11 mouse cellular contexts compared by ENCODE assay signal in genomic region chr1:38503431-38504089, GRCm38 (mm10).
A peak's percentile ranks its signal among the peaks of the same experiment; 100 is the strongest.
DNase-seq lines count a peak whose midpoint lies in the region; ATAC-seq lines count a peak whose summit lies in the region.
"Had no signal": no experiment of that assay in that cellular context is flagged by ENCODE, and none has a peak within 500 bp of the region (broad histone marks: within the 10 kb centered on the region; RNA-seq: fewer than 3 reads in every experiment).

No protein-coding gene starts in this region.

- no peak for DNase-seq in kidney, adult 8-10 months
- peak; percentile 8 for DNase-seq in c-Kit-negative CD71-positive TER-119-positive erythroid progenitor cells, embryonic 14.5 days (ENCODE audit: low read depth, low spot score)
- DNase-seq in hindbrain, embryonic 14.5 days (ENCODE audit: low spot score) = peak; percentile 52
- no peak for DNase-seq in ovary, postnatal 36 days (ENCODE audit: low spot score)
- no peak for DNase-seq in adrenal gland, adult (ENCODE audit: inconsistent age in 2 of 2, low spot score in 1 of 2)
- DNase-seq in B cell, adult 2 months = no peak
- DNase-seq: cerebellum, postnatal 25 days; right cerebral cortex, adult 18-20 months had no signal

- no peaks in the 10 kb centered on the region for H3K9me3 ChIP-seq in kidney, embryonic 15.5 days (replicated peaks)
- H3K9me3 ChIP-seq in hindbrain, embryonic 14.5 days (ENCODE audit: control insufficient read depth, low read length) = no peaks in the 10 kb centered on the region
- no peaks in the 10 kb centered on the region for H3K9me3 ChIP-seq in neural tube, embryonic 13.5 days

- no peaks in the 10 kb centered on the region for H3K36me3 ChIP-seq in kidney, embryonic 15.5 days
- H3K36me3 ChIP-seq in hindbrain, embryonic 14.5 days (replicated peaks; ENCODE audit: control insufficient read depth, insufficient read depth) = no peaks in the 10 kb centered on the region
- no peaks in the 10 kb centered on the region for H3K36me3 ChIP-seq in neural tube, embryonic 13.5 days

- no peak overlapping the region for H3K4me2 ChIP-seq in kidney, embryonic 15.5 days
- H3K4me2 ChIP-seq in hindbrain, embryonic 14.5 days (replicated peaks) = no peak overlapping the region
- H3K4me2 ChIP-seq in neural tube, embryonic 13.5 days = no peak overlapping the region

- H3K9ac ChIP-seq in kidney, embryonic 15.5 days = no peak overlapping the region
- no peak overlapping the region for H3K9ac ChIP-seq in hindbrain, embryonic 14.5 days
- no peak overlapping the region for H3K9ac ChIP-seq in neural tube, embryonic 13.5 days

- 0 out of 2 replicates have a peak, but pooled peaks have one; percentile 22 for ATAC-seq in kidney, embryonic 15.5 days (replicated peaks; ENCODE audit: low FRiP score)
- peak; percentile 48; the same call in 1 of the 2 replicates for ATAC-seq in hindbrain, embryonic 14.5 days (ENCODE audit: low FRiP score)
- ATAC-seq in neural tube, embryonic 13.5 days (ENCODE audit: low read depth) = peak; percentile 47; the same call in 1 of the 2 replicates
- ATAC-seq: intestine, postnatal 0 days had no signal

- H3K27ac ChIP-seq in kidney, embryonic 15.5 days = no peak overlapping the region
- H3K27ac ChIP-seq in hindbrain, embryonic 14.5 days = no peak overlapping the region; the same call in 1 of the 2 replicates
- H3K27ac ChIP-seq in neural tube, embryonic 13.5 days (replicated peaks) = peak overlapping the region; percentile 74

- H3K4me3 ChIP-seq in kidney, embryonic 15.5 days (replicated peaks) = no peak overlapping the region
- H3K4me3 ChIP-seq in hindbrain, embryonic 14.5 days (replicated peaks; ENCODE audit: low read length) = no peak overlapping the region
- H3K4me3 ChIP-seq in neural tube, embryonic 13.5 days = no peak overlapping the region

- WGBS in kidney, embryonic 15.5 days = 86% methylated on average over 13 of the region's 13 CpGs
- 55% methylated on average over 13 of the region's 13 CpGs for WGBS in hindbrain, embryonic 14.5 days
- 65% methylated on average over 13 of the region's 13 CpGs for WGBS in neural tube, embryonic 13.5 days

- H3K4me1 ChIP-seq in kidney, embryonic 15.5 days = peaks cover 25% of the 10 kb centered on the region
- H3K4me1 ChIP-seq in hindbrain, embryonic 14.5 days (replicated peaks; ENCODE audit: control insufficient read depth, insufficient read depth, low read length) = peaks cover 18% of the 10 kb centered on the region
- peaks cover 66% of the 10 kb centered on the region for H3K4me1 ChIP-seq in neural tube, embryonic 13.5 days (replicated peaks)

- no peaks in the 10 kb centered on the region for H3K27me3 ChIP-seq in kidney, embryonic 15.5 days
- H3K27me3 ChIP-seq in hindbrain, embryonic 14.5 days (ENCODE audit: control insufficient read depth, insufficient read depth, low read length) = no peaks in the 10 kb centered on the region
- H3K27me3 ChIP-seq in neural tube, embryonic 13.5 days = no peaks in the 10 kb centered on the region

Comparison
In these comparisons a context has a peak if more than half of its experiments do, and no peak if none do; other contexts are left out.
1. DNase-seq: peak in c-Kit-negative CD71-positive TER-119-positive erythroid progenitor cells, embryonic 14.5 days (single experiment) and hindbrain, embryonic 14.5 days (single experiment); none in kidney, adult 8-10 months (0 of 2), ovary, postnatal 36 days (single experiment), adrenal gland, adult (0 of 2) and B cell, adult 2 months (0 of 2).
2. Peak in every context shown above with its lines, with median percentiles within 50 percentile points of each other: ATAC-seq.